Mouse (Mus musculus) ES-Bruce4 (cell line): ENCODE data around the gene Nudt16.

ENCODE experiments used
- CTCF ChIP-seq: IDR thresholded peaks from one replicate; pipeline ENCODE4 v1.8.1; 2011; ENCODE audit warnings: low read depth, low read length
- EP300 ChIP-seq: IDR thresholded peaks from 2 replicates; pipeline ENCODE4 v1.6.1; 2011; ENCODE audit warnings: low read depth, low read length; ENCODE audit not compliant: insufficient read depth

GRCm38 (mm10) chr9:105080246-105080645, 51.4 kb downstream of the Nudt16 start:
- no peak for TF ChIP-seq EP300
- no peak for TF ChIP-seq CTCF
